Mouse (Mus musculus): ENCODE results near the gene AI854703.
A peak's percentile ranks its signal among the peaks of the same experiment; 100 is the strongest.

The AI854703 gene

DNA sequence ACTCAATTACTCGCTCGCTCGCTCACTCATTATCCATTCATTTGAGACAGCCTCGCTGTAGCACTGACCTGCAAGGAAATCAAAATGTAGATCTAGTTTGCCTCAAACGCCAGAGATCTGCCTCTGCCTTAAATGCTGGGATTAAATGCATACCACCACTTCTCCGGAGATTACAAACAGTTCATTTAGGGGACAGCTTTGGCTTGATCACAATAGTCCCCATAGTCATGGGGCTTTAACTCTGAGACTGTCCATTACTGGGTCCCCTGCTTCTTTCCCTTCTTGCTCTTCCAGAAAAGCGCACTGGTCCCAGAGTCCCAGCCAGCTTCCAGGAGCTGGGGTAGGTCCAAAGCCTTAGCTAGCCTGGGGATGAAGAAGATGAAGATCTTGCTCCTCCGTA lies at the start of gene AI854703:
TSS of gene AI854703 (plus strand) at position 301 of the 400 bp plus-strand sequence.
- DNase-seq = no peak

DNA sequence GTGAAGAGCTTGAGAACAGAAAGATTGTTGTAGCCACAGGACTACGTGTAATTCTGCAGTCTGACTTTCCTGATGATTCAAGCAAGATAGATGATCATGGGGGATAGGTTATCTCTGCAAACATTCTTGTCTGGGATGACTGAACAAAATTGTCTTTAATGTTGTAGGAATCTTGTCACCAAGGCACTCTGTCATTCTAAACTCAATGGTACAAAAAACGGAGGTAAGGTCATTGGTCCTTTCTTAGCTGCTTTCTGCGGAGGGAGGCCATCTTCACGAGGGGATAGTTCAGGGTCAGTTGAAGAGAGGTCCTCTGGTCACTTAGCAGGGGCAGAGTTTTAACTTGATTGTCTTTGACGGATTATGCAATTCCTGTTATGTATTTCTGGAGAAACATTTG lies 47.8 kb upstream of the AI854703 start:
- no peak for DNase-seq

DNA sequence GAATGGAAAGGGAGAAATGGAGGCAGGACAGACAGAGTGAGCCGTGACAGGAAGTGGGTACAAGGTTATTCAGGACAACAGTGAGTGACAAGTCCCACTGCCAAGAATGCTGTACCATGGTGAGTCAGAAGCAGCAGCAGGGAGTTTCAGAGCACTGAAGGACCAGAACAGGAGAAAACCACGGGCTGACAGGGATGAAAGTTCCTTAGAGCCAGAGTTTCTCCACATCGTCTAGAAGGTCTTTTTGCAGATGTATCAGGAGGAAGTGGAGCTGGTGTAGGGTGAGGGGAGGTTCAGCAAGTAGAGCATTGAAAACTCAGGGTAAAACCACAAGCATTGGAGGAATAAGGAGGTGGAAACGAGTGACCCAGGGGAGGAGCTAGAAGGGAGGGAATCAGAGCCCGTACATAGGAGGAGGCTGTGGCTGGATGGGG lies 47.3 kb upstream of the AI854703 start:
- DNase-seq = no peak

DNA sequence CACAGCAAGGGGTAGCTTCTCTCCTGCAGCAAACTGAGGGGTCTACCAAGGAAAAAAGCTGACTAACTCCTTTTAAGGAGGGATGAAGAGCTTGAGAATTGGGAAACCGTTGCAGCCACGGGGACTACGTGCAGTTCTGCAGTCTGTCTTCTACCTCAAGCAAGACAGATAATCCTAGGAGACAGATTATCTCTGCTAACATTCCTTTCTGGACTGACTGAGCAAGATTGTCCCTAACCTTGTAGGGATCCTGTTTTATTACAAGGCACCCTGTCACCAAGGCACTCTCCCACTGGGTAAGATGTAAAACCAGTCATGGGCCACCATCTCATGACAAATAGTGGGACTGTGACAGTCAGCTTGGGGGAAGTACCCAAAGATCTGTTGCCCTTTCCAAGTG lies 45.3 kb upstream of the AI854703 start:
- DNase-seq = no peak

DNA sequence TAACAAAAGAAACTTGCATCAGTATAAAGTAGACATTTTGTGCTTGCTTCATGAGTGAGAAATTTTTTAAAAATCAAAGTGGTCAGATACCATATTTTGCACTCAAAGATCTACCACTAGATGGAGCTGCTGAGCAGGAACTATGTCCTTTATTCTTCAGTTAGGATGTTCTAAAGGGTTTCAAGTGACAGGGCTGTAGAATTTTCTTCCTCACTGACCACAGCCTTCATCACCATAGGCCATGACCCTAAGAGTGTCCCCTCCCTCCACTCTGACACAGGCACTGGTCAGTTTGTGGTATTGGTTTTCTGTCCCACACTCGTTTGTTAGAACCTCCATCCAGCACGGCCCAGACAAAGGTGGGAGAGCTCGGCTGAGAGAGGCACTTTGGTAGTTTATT lies 44.5 kb upstream of the AI854703 start:
- DNase-seq = no peak

DNA sequence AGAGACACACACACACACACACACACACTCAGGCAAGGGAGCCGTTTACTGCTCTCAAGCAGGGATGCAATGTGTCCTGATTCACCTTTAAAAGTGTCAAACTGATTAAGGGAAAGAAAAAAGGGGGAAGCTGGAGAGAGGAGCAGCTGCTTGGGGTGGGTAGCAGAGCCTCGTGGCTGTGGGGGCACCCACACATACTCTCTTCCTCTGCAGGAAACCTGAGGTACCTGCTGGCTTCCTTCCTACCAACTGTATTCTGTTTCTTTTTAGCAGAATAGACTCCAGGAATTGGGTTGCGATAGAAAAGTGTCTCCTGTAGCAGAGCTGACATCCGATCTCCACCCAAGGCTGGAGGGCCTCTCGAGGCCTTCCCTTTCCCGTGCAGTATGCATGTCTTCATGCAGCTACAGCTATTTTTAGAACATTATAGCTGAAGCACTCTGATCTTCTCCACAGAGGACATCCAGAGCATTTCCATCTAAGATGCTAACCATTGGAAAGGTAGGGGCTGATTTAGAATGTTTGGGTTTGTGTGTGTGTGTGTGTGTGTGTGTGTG lies 37.3 kb upstream of the AI854703 start, which contains the start of gene Gm45021:
TSS of gene Gm45021 (plus strand) at position 417 of the 557 bp plus-strand sequence.
- no peak for DNase-seq

DNA sequence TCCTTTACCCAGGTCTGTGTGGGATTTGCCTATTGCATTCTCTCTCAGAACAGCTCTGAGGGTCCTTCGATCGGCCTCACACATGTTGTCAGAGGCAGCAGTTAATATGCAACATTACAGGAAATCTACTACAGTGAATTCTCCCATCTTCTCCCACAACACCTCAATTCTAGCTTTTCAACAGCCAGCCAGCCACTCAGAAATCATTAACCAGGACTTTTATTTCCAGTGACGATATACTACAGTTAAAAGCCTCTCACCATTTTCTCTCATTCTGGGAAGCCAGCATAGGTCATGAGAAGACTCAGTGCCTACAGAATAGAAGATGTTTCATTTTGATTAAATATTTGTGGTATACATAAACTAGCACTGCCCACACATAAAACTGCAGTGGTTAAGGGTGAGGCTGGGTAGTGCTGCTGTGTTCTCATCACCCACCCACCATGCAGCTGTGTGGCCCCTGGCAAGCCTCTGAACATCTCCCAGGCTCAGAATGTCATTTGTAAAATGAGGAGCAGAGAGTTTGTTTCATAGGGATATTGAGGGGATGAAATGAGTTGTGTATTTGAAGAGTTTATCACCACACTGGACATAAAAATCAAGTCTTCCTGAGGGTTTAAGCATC lies 35.2 kb upstream of the AI854703 start:
- no peak for DNase-seq

DNA sequence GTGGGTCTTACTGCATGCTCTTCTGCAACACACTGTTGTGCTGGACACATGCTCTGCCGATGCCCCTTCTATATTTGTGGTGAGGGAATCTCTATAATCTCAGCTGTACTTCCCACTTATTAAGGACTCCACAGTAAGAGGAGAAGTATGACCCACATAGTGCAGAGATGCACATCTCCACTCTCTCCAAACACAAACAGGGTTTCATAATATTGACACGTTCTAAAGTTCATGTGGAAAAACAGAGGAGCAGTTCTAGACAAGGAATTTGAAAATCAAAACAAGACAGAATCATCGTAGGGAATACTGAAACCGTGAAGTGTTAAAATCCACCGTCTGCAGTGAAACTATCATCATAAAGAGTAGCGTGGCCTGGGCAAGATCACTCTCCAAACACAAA lies 34.7 kb upstream of the AI854703 start:
- no peak for DNase-seq

DNA sequence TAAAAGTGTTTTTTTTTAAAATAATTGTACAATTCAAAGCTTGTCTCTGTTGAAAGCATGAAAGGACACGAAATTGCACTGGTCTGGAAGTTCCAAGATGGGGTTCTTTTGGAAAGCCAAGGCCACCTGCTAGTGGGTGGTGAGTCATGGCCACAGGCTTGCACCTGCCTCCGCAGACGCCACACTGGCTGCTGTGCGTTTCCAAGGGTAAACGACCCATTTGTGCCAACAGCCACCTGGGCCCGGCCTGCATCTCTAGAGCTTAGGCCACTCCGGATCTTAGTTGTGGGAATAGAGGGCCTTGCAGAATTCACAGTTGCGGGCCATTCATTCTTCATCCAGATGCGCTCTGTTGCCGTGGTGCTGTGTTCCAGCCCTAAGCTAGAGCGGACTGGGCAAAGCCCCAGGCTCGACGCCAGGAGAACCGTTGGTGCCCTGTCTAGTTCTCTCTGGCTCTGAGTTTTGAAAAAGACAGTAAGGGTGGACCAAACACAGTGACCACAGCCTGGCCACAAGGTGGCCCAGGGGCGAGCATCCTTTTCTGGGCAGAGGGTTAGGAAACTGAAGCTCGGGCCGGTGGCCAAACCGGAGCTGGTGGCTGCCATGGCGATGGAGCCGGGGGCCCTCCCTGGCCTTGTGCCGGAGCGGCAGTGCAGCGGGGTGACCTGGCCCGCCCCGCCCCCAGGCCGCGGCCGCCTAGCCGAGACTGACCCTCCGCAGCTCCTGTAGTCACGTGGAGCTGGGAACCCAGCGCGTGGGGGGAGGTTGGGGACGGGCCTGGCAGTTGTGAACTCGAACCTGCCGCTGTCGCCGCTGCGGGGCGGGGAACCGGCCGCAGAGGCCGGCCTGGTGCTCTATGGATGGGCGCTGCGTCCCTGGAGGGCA lies 33.2 kb upstream of the AI854703 start, which contains the start of the genes Repin1 and Gm44965:
TSS of gene Repin1 (plus strand) at position 726 of the 885 bp plus-strand sequence.
TSS of gene Gm44965 (plus strand) at position 784 of the 885 bp plus-strand sequence.
- peak; percentile 97 for DNase-seq

DNA sequence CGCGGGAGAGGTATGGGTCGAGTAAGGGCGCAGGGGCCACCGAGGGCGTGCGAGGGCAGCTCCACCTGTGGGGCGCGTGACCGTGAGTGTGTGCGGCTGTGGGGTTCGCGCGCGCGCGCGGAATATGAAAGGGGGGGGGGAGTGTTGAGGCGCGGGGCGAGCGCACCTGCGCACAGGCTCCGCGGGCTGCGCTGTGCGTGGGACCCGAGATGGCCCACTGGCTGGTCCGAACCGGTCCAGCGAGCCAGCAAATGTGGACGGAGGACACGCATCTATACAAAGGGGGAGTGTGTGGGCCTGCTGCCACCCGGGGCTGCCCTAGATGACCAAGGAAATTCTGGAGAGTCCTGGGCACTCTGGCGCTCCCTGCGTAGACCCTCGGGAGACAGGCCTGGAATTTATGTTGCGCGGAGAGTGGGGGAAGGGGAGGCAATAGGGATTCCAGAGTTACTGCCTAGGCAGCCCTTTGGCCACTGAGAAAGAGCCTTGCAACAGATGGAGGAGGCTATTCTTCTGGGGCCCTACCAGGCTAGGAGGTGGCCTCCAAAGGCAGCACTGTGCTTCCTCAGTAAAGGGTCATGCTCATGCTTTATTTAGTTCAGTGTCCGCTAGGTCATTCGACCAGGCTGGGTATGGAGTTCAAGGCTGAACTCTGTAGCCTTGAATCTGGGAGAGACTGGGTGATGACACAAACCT lies 32.4 kb upstream of the AI854703 start:
- DNase-seq = no peak

DNA sequence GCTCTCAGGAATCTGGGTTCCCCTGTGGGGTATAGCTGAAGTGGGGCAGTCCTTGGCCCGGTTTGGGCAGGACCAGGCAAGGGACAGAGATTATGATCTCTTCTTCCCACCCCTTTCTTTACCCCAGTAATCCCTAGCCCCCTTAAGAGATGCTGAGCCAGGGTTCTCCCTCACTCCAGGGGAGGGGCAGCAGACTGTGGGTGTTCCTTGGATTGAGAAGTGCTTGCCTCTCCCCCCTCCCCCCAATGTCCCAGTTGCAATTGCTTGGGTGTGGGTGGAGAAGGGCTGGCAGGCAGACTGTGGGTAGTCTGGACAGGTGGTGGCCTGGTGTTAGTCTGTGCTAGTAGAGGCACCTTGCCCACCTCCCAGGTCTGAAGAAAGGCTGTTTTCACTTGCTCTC lies 31.3 kb upstream of the AI854703 start:
- DNase-seq = peak; percentile 70

DNA sequence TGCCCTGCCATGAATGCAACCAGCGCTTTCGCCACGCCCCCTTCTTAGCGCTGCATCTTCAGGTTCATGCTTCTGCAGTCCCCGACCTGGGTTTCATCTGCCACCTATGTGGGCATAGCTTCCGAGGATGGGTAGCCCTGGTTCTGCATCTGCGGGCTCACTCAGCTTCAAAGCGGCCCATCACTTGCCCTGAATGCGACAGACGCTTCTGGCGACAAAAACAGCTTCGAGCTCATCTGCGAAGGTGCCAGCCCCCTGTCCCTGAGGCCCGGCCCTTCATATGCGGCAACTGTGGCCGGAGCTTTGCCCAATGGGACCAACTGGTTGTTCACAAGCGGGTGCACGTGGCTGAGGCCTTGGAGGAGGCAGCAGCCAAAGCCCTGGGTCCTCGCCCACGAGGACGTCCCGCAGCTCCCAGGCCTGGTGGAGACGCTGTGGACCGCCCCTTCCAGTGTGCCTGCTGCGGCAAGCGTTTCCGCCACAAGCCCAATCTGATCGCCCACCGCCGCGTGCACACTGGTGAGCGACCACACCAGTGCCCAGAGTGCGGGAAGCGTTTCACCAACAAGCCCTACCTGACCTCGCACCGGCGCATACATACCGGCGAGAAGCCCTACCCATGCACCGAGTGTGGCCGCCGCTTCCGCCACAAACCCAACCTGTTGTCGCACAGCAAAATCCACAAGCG lies 29.9 kb upstream of the AI854703 start:
- peak; percentile 50 for DNase-seq

DNA sequence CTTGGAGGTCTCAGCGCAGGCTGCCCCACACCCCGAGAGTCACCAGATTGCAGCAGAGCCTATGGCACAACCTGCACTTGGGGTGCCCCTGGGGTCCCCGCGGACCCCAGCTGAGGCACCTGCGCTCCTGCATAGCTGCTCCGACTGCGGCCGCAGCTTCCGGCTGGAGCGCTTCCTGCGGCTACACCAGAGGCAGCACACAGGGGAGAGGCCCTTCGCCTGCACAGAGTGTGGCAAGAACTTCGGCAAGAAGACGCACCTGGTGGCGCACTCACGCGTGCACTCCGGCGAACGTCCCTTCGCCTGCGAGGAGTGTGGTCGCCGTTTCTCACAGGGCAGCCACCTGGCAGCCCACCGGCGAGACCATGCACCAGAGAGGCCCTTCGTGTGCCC lies 29.3 kb upstream of the AI854703 start:
- no peak for DNase-seq

DNA sequence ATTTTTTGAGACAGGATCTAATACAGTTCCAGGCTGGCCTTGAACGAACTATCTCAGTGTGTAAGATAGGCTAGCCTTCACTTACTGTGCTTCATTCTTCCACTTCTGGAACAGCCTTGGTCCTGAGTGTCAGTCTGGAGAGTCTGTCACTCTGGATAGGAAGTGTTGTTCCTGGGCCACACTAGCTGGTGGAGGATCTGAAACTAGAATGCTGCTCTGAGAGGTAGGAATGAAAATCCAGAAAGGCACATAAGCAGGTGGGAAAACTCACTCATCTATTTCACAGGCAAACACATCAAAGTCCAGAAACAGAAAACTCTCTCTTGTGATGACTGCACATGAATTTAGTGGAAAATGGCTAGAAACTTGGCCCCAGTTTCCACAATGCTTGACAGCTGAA lies 26.0 kb upstream of the AI854703 start:
- DNase-seq = no peak

DNA sequence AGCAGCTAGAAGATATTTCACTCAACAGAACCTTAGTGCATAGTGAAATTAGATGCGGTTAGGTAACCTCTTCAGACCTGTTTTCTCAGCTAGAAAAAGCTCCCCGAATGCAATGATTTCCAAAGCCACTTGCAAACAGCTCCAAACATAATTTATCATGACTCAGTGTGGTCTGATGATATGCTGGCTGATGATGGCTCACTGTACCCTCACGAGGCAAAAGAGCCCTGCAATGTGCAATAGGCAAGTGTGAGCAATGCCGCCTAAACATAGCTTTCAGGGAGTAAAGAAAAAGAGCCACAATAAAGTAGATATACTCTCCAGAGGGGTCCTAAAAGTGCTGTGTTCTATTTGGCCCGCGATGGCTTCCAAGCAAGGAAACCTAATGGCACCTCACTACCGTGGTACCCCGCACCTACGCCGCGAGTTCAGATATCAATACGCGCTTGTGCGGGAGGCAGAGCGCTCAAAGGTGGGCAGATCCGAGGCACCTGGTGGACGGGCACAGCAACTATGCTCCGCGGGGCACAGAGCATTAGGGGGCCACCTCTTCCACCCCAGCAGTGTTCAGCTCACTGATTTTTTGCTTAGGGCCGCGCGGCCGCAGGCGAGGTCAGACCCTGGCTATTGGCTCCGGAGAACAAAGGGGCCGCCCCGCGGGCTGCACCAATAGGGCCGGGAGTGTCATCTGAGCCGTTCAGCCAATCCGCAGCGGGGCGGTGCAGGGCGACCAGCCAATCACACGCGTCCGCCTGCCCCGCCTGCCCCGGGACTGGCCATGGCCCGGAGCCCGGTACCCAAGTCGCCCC lies 25.1 kb upstream of the AI854703 start, which contains the start of gene Zfp775:
TSS of gene Zfp775 (plus strand) at position 793 of the 809 bp plus-strand sequence.
- DNase-seq = peak; percentile 98

DNA sequence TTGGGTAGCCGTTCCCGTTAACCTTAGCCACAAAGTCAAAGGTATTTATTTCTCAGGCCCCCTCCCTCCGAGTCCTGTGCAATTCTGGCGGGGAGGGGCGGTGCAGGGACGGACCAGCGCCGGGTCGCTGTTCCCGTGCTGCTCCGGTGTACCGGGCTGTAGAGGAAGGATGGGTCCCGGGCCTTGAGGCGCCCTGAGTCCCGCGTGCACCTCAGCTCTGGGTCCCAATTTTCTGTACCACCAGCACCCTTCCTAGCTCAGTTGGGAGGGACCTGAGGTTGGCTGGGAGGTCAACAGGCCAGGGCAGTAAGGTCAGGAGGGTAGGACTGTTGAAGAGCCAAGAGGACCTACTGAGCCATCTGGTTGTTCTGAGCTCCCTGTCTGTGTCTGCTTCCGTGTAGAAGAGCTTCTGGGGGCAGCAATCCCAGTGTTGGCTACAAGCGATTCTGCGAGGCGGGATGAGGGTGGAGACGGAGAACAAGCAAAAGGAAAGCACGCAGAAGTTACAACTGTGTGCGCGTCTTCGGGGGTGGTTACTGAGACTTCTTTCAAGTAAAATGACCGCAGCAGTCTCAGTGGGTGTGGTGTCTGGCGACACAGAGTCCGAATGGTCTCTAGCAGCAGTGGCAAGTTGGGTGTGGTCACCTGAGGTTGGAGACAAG lies 24.4 kb upstream of the AI854703 start:
- DNase-seq = peak; percentile 72

DNA sequence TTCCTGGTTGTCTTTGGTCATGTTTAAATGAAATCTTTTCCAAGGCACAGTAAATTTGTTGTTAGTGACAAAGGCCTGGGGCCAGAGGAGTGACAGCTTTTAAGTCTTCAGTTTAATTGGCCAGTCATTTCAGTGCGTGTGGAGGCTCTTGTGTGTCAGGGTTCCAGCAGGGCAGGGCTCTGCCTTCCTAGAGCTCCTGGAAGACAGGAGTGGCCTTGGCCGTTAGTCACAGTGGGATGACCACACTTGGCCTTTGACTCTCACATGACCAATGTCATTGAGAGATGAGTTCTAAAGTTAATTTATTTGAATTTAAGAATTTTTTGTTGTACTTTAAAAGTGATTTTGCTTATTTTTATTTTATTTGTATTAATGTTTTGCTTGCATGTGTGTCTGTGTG lies 18.4 kb upstream of the AI854703 start:
- DNase-seq = no peak

DNA sequence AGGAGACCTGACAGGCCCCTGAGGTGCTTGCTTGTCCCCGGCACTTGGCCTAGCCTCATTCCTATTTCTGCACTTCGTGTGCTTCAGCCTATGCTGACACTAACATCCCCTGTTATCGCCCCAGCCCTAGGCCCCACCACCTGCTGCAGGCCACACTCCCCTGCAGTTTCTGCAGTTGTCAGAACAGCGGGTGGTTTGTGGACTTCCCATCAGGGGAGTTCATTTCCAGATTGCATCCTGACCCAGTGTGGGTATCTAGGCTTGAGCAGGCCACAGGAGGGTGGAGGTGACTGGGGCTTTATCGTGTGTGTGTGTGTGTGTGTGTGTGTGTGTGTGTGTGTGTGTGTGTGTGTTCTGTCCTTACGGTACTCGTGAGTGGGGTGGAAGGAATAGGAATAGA lies 17.1 kb upstream of the AI854703 start:
- peak; percentile 60 for DNase-seq

DNA sequence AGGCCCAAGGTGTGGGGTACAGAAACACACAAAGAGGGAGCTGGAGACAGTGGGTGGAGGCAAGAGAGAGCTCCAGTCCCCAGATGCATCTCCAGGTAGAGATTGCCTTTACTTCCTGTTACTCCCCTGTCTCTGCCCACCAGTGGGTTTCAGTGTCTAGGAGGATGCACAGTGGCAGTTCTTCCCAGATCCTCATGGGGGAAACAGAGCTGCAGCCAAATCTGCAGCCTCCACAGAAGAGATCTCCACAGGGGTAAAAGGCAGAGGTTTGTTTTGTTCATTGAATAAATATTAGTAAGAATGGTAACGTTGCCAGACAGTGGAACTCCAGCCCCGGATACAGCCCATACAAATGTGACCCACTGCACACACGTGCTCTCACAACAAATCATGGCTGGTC lies 15.9 kb upstream of the AI854703 start:
- DNase-seq = no peak

DNA sequence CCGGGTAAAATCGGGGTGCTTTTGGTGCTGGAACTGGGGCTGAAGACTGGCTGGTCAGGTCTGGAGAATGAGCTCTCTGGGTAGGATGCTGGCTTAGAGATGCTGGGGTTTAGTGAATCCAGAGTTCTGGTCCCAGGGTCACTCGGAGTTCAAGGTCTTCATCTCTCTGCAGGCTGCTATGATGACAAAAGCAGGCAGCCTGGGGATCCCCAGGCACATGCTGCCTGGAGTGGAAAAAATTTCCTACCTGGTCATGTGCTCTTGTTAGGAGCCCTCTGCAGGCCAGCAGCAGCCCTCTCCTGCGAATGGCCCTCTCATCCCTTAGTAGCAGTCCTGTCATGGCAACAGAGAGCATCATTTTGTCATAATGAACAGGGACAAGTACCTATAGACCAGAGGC lies 13.1 kb upstream of the AI854703 start:
- DNase-seq = no peak

DNA sequence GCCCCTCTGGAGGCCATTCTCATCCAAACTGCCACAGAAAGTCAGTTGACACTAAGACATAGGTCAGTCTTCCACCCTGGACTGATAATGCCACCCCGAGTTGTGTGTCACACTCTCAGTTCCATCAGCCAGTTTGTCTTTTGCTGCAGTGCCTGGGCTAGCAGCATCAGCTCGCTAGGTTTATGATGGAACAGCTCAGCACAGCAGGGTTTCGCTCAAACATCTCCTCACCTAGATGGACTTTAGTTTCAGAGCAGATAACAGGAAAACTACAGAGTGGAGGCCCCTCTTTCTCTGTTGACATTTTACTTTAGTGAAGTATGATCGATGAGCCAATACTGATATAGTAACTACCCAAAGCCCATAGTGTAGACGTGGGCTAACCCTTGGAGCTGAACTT lies 11.8 kb upstream of the AI854703 start:
- no peak for DNase-seq
